Mouse (Mus musculus) adrenal gland, adult 8-10 months (tissue): Measurements from ENCODE around the gene Usp48. TPM values are rescaled to one million over a fixed set of nuclear protein-coding genes. Genes with fewer than 3 reads are reported as not detected.

Experiments used
- DNase-seq: peaks from one replicate; pipeline ENCODE4 v3.0.0; 2022
- total RNA-seq, 4 experiments: library from RNA; stranded (reverse); gene quantifications; 2 replicates each; pipeline ENCODE4 v1.2.4; 2022

Usp48 gene
- total RNA-seq, 4 experiments from 2014 or later, result 116 to 227 (median 148) TPM

DNA sequence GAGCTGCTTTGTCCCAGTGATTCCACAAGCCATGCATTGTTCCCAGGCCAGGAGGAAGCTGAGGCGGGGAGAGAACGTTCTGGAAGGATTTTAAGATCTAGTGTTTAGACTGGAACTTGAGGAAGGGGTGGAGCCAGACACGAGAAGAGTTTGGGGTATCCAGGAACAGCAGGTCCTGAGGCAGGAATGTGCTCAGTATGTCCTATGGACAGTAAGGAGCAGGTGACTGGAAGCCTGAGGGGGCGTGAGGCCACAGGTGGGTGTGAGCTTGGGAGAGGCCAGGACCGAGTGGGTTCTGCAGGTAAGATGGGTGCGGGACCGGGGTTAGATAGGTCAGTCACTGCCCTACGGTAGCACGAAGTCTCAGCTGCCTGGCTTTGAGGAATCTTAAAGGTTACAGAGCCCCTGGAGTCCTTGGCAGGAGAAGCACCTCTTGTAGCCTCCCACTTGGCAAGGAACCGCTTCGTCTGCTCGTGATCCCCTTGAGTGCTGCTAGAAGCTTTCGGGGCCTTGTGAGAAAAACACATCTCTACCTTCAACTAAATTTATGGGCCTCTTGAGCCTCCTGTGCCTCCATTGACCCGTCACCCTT, 93.8 kb downstream of the Usp48 start:
- DNase-seq, result no peak

DNA sequence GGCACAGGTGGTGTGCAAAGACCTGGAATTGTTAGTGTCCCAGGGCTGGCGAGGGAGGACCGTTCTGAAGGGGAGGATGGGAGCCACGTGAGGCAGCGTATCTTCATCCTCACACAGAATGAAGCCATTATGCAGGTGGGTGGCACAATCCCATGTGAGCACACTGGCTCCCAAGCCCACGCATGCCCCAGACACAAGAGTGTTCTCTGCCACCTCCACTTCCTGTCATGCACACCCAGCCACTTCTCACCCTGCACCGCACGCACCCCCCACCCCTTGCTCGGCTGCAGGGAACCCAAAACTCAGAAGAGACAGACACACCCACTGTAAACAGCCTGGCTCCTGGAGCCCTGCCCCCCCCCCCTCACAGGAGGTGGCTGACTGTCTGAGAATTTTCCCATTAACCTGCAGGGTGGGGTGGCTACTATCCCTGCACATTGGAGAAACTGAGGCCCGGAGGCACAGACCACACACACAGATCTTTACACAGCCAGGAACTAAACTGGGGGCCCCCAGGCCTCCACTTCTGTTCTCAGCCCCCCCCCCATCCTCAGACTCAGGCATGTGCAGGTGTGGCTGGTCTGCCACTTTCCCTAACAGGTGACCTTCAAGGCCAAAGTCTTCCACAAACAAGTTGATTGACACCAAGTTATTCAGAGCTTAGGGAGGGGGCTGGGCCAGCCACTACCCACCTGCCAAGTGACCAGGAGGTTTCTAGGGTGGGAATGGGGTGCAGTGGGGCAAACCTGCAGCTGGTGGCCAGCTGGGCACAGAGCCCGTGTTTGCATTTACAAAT, 98.8 kb downstream of the Usp48 start:
- DNase-seq, result no peak

DNA sequence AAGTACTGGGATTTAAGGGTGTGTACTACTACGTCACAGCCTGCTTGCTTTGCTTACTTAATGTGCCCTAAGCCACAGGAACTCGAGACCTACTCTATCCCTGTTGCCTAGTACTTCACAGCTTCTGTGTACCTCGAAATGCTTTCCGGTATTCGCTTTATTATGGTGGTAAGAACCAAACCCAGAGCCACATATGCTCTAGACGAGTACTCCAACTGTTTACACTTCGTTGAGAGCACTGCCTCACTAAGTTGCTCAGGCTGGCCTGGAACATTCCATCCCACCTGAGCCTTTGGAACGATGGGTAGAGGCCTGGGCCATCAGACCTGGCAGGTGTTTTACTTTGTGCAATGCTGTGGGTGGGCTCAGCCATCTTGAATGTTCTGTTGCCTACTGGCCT, 101.7 kb downstream of the Usp48 start:
- DNase-seq, result no peak

DNA sequence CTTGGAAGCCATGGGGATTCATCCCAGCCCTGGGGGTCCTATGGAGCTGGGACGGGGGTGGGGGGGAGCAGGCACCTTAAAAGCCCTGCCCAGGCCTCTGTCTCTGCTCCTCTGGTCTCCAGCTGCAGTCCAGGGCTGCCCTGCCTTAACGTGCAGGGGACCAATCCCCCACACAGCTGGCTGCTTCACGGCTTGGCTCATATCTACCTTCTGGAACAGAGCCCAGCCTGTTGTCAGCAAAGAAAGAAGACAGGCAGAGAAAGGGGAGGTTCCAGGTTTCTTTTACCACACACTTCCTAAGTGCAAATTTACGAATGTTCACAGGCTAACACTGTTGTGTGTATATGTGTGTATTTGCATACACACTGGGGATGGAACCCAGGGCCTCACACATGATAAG, 102.3 kb downstream of the Usp48 start:
- DNase-seq, result no peak

DNA sequence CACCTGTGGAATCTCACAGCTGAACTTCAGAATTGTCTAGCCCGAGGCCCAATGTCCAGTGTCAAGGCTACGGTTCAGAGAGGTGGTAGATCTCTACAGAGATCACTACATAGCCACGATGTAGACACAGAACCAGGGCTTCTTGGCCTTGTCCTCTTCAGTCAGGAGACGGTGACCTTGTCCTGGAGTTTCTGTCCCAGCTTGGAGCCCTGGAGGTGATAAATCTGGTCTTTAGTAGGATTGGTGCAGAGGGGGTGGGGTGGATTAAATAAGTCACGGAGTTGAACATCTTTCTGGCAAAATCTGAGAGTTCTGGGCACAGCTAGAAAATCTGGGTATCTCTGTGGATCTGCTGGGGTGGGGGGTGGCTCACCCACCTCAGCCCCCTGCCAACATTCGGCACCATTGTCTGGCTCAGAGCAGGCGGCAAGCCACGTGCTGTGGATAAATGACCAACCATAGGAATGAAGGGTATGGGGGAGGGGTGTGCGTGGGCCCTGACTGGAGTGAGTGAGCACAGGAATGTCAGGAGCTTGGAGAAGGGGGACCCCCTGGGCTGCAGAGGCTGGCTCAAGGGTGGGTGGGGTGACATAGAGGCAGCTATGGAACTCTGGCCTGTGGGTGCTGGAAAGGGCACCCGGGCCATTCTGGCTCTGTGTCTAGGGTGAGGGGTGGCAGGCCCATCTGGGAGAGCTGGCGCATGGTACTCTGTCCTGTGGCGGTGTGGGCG, 103.8 kb downstream of the Usp48 start:
- no peak for DNase-seq

DNA sequence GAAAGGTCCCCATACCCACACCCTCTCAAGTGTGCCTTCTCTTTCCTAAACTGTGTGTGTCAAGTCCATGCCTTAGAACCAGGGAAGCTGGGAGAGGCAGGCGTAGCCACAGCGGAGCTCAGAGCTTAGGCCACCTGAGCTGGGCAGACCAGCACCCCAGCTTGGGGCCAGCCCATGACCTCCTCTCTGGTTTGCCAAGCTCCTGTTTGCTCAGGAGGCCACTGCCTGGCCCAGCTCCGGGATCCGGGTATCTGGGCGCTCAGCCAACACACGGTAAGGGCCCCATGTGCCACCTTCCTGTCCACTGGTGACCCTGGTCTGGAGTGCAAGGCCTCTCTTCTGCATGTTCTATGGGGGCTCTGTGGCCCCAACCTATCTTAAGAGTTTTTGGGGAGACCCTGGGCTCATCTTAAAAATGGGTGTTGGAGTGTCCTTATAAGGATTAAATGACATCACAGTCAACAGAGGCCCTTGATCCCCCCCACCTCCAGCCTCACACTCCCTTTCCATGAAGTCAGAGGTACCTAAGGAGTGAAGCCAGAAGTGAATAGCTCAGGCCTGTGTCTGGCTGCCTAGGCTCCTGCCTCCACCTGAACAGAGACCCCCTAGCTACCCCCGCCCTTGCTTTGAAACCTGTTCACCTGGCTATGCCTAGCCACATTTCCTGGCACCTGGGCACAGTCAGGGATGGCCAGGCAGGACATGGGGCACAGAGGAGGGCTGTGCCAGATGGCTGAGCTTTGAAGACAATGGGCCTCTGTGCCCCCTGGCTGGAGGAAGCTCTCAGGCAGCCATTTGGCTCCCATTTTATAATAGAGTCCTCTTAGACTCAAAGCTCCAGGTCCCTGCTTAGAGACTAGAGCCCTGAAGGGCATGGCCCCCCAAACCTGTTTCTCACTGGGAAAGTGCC, 104.8 kb downstream of the Usp48 start:
- DNase-seq, result no peak

DNA sequence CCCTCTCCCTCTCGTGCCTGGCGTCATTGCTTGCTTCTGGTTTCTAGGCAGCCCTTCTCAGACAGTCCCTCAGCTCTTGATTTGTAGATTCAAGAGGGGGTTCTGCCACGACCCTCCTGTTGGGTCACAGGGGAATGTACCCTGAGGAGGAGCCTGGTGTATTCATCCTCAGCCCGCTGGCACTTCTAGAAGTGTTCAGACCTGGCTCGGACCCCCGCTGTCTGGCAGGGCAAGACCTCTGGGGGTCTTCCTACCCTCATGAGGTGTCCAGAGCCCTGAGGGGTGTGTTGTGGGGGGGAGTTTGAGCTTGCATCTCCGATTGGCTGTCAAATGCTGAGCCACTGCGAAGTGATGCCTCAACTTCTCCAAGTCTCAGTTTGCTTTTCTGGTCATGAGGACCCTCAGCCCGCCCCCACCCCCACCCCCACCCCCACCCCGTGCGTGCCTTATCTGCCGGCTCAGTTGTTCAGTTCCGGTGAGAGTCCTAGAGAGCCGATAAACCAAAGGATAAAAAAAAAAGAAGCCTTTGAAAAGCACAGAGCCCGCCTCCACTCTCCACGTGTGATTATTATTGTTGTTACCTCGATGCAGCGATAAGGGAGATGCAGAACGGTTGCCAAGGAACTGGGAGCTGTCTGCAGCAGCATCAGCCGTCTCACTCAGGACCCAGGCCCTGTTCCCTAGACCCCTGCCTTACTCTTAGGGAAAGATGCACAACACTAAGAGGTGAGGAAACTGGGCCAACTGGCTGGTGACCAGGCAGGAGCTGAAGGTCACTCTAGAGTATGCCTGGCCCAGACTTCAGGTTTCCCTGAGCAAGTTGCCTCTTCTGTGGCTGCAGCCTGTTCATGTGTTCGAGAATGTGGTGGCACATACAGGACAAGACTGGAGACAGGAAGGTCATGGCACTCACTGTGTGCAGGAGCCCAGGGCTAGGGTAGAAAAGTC, 106.0 kb downstream of the Usp48 start:
- DNase-seq, result no peak

DNA sequence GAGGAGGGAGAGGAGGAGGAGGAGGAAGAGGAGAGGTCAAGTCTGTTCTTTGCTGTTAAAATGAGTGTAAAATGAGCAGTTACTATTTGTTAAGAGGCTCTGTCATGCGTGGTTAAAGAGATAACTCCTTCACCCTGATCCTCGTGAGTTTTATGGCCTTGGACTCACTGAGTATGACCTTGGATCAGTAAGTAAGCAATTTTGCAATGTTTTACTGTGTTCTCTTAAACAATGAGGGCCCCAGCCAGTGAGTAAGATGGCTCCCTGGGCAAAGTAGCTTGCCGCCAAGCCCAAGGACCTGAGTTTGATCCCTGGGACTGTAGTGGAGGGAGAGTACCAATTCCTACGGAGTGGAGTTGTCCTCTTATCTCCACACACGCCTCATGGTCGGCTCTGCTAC, 107.4 kb downstream of the Usp48 start:
- DNase-seq, result no peak

DNA sequence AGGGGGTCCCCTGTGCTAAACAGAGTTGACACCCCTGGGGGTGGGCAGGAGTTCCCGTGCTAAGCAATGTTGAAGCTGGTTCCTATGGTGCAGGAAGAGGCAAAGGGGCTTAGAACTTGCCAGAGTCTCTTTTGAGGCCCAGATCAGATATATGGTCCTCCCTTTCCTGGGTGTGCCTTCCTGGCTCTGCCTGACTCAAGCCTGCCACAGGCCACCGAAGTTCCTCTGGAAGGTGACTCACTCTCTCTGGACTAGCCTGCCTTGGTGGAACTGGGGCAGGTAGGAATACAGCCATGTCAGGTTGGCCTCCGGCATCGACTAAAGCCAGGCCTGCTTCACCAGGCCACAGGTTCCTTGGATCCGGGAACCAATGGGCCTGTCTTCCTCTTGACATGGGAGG, 109.5 kb downstream of the Usp48 start:
- DNase-seq, result no peak

DNA sequence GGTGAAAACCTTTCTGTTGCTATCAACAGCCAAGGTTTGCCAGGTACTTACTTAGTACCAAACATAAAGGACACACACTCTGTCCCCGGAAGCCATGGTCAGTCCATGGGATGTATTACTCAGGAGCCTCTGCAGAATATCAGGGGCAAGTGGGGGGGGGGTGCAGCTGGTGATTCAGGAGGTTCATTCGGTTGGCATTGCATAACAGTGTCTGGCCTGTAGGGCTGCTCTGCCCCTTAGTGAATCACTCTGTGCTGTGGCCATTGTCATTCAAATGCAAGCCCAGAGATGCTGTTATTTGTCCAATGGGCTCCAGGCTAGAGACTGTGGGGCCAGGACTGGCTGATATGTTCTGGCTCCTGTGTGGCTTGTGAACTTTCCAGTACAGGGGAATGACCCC, 111.0 kb downstream of the Usp48 start:
- DNase-seq, result no peak

DNA sequence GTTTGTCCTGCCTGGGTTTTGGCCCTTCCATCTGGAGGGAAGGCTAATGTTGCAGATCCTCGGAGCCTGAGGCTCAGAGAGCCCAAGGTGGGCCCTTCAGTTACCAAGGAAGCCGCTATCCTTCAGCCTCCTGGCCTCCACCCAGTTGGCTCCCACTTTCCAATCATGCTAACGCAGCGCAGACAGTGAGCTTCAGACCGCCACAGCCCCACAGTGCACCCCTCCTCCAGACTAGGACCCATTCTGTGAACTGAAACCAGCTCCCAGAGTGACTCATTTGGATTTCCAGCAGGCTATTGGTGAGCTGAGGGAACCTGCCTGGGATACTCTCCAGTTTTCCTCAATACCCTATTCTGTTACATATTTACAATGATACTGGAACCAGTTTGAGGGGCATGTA, 111.8 kb downstream of the Usp48 start:
- no peak for DNase-seq

DNA sequence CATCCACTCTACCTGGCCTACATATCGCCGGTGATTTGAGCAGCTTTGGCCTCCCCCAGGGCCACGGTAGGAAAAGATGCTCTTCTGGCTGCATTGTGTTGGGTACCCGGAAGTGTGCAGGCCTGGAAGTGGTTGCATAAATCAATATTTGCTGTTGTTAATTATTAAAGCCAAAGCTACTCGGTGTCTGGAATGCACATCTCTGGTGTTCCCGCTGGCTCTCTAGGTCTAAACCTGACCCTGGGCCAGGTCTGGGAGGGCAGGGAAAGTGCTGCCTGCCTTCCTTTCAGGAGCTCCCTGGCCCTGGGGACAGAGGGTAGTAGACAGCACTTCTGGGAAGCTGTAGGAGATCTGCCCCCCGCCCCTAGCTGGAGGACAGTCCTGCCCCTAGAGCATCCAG, 113.0 kb downstream of the Usp48 start:
- no peak for DNase-seq

DNA sequence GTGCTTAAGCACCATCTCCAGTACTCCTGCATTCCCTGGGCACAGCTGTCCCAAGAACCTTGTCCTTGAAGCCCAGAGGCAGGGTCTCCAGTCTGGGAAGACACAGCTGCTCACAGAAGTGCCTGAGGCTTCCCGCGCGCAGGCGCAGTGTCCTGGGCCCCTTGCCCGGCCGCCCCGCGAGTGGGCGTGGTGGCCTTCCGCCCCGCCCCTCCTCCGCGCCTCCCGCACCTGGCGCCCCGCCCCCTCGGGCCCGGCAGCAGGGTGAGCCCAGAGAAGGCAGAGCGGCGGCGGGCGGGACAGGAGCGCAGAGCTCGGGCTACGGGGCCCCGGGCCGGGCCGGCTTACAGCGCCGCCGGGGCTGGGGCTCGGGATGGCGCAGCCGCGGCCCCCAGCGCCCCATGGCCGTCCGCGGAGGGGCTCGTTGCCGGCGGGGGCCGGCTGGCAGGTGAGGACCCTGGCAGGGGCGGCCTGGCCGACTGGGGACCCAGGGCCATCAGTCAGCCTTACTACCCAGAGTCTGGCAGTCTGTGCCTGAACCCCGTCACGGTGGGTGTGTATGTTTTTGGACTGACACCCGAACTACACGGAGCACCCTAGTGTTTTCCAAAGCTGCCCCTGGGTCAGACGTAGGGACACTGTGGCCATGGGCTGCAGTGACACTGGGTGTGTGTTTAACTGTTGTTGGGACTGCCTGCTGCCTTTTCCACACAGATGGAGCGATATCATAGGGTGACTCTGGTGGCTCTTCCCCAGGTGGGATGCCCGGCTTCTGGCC, 113.8 kb downstream of the Usp48 start:
- DNase-seq, result peak; percentile 82

Other genes starting within 250 kb of the Usp48 start
- 100 to 1,000 TPM; 385 to 468 (median 412) TPM for gene Cdc42, start 236.0 kb upstream of the Usp48 start, total RNA-seq
- not detected for gene Cela3a, start 184.0 kb upstream of the Usp48 start, total RNA-seq
- gene Cela3b, start 163.2 kb upstream of the Usp48 start, total RNA-seq, result under 1 TPM in 1 of 4 experiments, not detected in 3; 0.42 TPM
- not detected for gene 1700013G24Rik, start 140.5 kb upstream of the Usp48 start, total RNA-seq
- gene Hspg2, start 125.0 kb upstream of the Usp48 start, total RNA-seq, result 100 to 1,000 TPM; 107 to 236 (median 145) TPM
- not detected for gene Ldlrad2, start 19.2 kb upstream of the Usp48 start, total RNA-seq
- gene Rap1gap, start 71.0 kb downstream of the Usp48 start, total RNA-seq, result 100 to 1,000 TPM; 108 to 376 (median 251) TPM
- 100 to 1,000 TPM in 2 of 4 experiments, 1 to 10 TPM in 2; 5.0 to 180 (median 83.0) TPM for gene Alpl, start 202.6 kb downstream of the Usp48 start, total RNA-seq